In genomic region chr4:133609719-133610118, GRCm38 (mm10) we compare ENCODE assay signal across 8 mouse cellular contexts. TPM values are rescaled to one million over a fixed set of nuclear protein-coding genes. Genes with fewer than 3 reads are reported as not detected.
DNase-seq lines count a peak whose midpoint lies in the region; ATAC-seq and TF ChIP-seq lines count a peak whose summit lies in the region.

No protein-coding gene starts in this region.

- no peaks in the 10 kb centered on the region for H3K27me3 ChIP-seq in C2C12 (ENCODE audit: control insufficient read depth, insufficient read depth, insufficient read length)
- H3K27me3 ChIP-seq in heart, embryonic 14.5 days (ENCODE audit: control insufficient read depth, insufficient read depth, low read length), result no peaks in the 10 kb centered on the region
- H3K27me3 ChIP-seq in kidney, postnatal 0 days (ENCODE audit: insufficient read depth, low read length), result no peaks in the 10 kb centered on the region
- H3K27me3 ChIP-seq in liver, embryonic 14.5 days (ENCODE audit: control insufficient read depth, insufficient read depth, low read length), result no peaks in the 10 kb centered on the region

- peak; percentile 68 for DNase-seq in adrenal gland, adult 8-10 months
- peak; percentile 79 for DNase-seq in embryo, embryonic 9.5 days (ENCODE audit: extremely low spot score)
- peak; percentile 79 for DNase-seq in kidney, postnatal 0 days (ENCODE audit: low spot score)
- DNase-seq in liver, embryonic 14.5 days (ENCODE audit: low read depth in 3 of 3, low spot score in 3 of 3), result peak; percentile 33 to 61 (median 34)
- peak; percentile 59 for DNase-seq in ovary, postnatal 10 days (ENCODE audit: low spot score)
- DNase-seq in thymus, adult 18-20 months, result peak; percentile 55 to 57

- TF ChIP-seq EP300 in liver, embryonic 14.5 days (IDR thresholded peaks at IDR 0.05; ENCODE audit: low read depth), result no peak

- no peaks in the 10 kb centered on the region for H3K4me1 ChIP-seq in heart, embryonic 14.5 days (ENCODE audit: control insufficient read depth in 2 of 2, insufficient read depth in 2 of 2, low read length in 2 of 2)
- no peaks in the 10 kb centered on the region for H3K4me1 ChIP-seq in kidney, postnatal 0 days (replicated peaks; ENCODE audit: insufficient read depth, low read length)
- peaks cover 3 to 4% of the 10 kb centered on the region in 2 experiments; a peak in 2 of 4 replicates for H3K4me1 ChIP-seq in liver, embryonic 14.5 days (replicated peaks; ENCODE audit: control insufficient read depth in 2 of 2, insufficient read depth in 2 of 2, low read length in 1 of 2)

- H3K4me2 ChIP-seq in heart, embryonic 14.5 days (ENCODE audit: low read length), result no peak overlapping the region
- no peak overlapping the region for H3K4me2 ChIP-seq in kidney, postnatal 0 days (ENCODE audit: low read length)
- H3K4me2 ChIP-seq in liver, embryonic 14.5 days (ENCODE audit: low read depth), result no peak overlapping the region

- no peak overlapping the region for H3K9ac ChIP-seq in heart, embryonic 14.5 days (ENCODE audit: low read length)
- H3K9ac ChIP-seq in kidney, postnatal 0 days (ENCODE audit: low read depth, low read length), result no peak overlapping the region
- no peak overlapping the region for H3K9ac ChIP-seq in liver, embryonic 14.5 days (replicated peaks)

- TF ChIP-seq CTCF in C2C12 (IDR thresholded peaks at IDR 0.05; ENCODE audit: control insufficient read depth, insufficient read depth, insufficient read length), result peak; percentile 91
- peak; percentile 91 for TF ChIP-seq CTCF in kidney, postnatal 0 days (IDR thresholded peaks at IDR 0.05; ENCODE audit: low read depth)
- TF ChIP-seq CTCF in liver, embryonic 14.5 days (IDR thresholded peaks at IDR 0.05; ENCODE audit: low read depth), result peak; percentile 98

- H3K27ac ChIP-seq in heart, embryonic 14.5 days (replicated peaks in 1 of 2; ENCODE audit: control insufficient read depth in 1 of 2, insufficient read depth in 1 of 2, low read depth in 2 of 2, low read length in 2 of 2), result no peak overlapping the region
- H3K27ac ChIP-seq in kidney, postnatal 0 days, result no peak overlapping the region
- H3K27ac ChIP-seq in liver, embryonic 14.5 days, result no peak overlapping the region

- H3K4me3 ChIP-seq in C2C12 (ENCODE audit: insufficient read depth, poor library complexity, severe bottlenecking), result no peak overlapping the region
- H3K4me3 ChIP-seq in heart, embryonic 14.5 days (ENCODE audit: control insufficient read depth in 1 of 2, insufficient read depth in 1 of 2, low read depth in 1 of 2, low read length in 2 of 2), result no peak overlapping the region
- H3K4me3 ChIP-seq in kidney, postnatal 0 days (replicated peaks; ENCODE audit: low read depth, low read length), result no peak overlapping the region
- no peak overlapping the region for H3K4me3 ChIP-seq in liver, embryonic 14.5 days (ENCODE audit: insufficient read depth in 1 of 2, low read depth in 2 of 2, low read length in 2 of 2)

- H3K36me3 ChIP-seq in C2C12 (ENCODE audit: control insufficient read depth, insufficient read depth), result peaks cover 9% of the 10 kb centered on the region
- H3K36me3 ChIP-seq in heart, embryonic 14.5 days (ENCODE audit: control insufficient read depth, insufficient read depth, low read length), result peaks cover 55% of the 10 kb centered on the region
- peaks cover 35% of the 10 kb centered on the region for H3K36me3 ChIP-seq in kidney, postnatal 0 days (ENCODE audit: insufficient read depth, low read length)
- H3K36me3 ChIP-seq in liver, embryonic 14.5 days (replicated peaks; ENCODE audit: control insufficient read depth, insufficient read depth, low read depth), result peaks cover 3% of the 10 kb centered on the region

- H3K79me3 ChIP-seq in C2C12 (ENCODE audit: low read depth), result no peaks in the 10 kb centered on the region

- WGBS in heart, embryonic 14.5 days, result 17% methylated on average over 6 of the region's 6 CpGs
- 16% methylated on average over 6 of the region's 6 CpGs for WGBS in kidney, postnatal 0 days
- 12% methylated on average over 6 of the region's 6 CpGs for WGBS in liver, embryonic 14.5 days (ENCODE audit: insufficient replicate concordance)

- H3K9me3 ChIP-seq in heart, embryonic 14.5 days (ENCODE audit: control insufficient read depth, low read length), result peaks cover 8% of the 10 kb centered on the region; the same call in 1 of the 2 replicates
- no peaks in the 10 kb centered on the region for H3K9me3 ChIP-seq in kidney, postnatal 0 days (replicated peaks; ENCODE audit: low read length)
- no peaks in the 10 kb centered on the region for H3K9me3 ChIP-seq in liver, embryonic 14.5 days (ENCODE audit: control insufficient read depth, low read length)

- no peak overlapping the region for H3ac ChIP-seq in C2C12 (ENCODE audit: control insufficient read depth, insufficient read length, low read depth)

- ATAC-seq in heart, embryonic 14.5 days (ENCODE audit: insufficient number of reproducible peaks, insufficient read depth, low FRiP score, low read depth), result 0 out of 2 replicates have a peak, but pooled peaks have one; percentile 32
- ATAC-seq in kidney, postnatal 0 days (replicated peaks; ENCODE audit: low FRiP score, low read depth), result peak; percentile 57
- ATAC-seq in liver, embryonic 14.5 days (ENCODE audit: insufficient read depth), result peak; percentile 68; the same call in 1 of the 2 replicates

- H3K79me2 ChIP-seq in C2C12 (ENCODE audit: control insufficient read depth, insufficient read depth), result no peaks in the 10 kb centered on the region

TF ChIP-seq in C2C12, 6 proteins besides CTCF, POLR2A, EP300 and RAD21:
- TF ChIP-seq MYOG (IDR thresholded peaks at IDR 0.05; ENCODE audit: control insufficient read depth, extremely low read depth, insufficient read length), result no peak
- no peak for TF ChIP-seq CEBPB (IDR thresholded peaks at IDR 0.05; ENCODE audit: low read depth)
- TF ChIP-seq MYOD1 (IDR thresholded peaks at IDR 0.05; ENCODE audit: control insufficient read depth, insufficient read length, low read depth), result no peak
- TF ChIP-seq MAX (IDR thresholded peaks at IDR 0.05), result no peak
- no peak for TF ChIP-seq FOSL1 (IDR thresholded peaks at IDR 0.05; ENCODE audit: insufficient read depth, low read length, poor library complexity, severe bottlenecking)
- TF ChIP-seq USF1 (IDR thresholded peaks at IDR 0.05; ENCODE audit: low read depth), result no peak

RNA-seq across cellular contexts. Expression of gene Sfn, which starts 7.8 kb away (rescaled TPM):
- 0.54 TPM for polyA plus RNA-seq in C2C12 (2012; fragmentation: generic; extraction: Trizol)
- 1 to 10 TPM; 2.0 to 3.0 (median 2.3) TPM for total RNA-seq in adrenal gland, adult 8-10 months (2022)
- 0.40 and 1.4 TPM in 2 replicates for polyA plus RNA-seq in heart, embryonic 14.5 days (2014; fragmentation: Nextera tagmentation; extraction: Ambion mirVana)
- 20.5 and 21.3 TPM in 2 replicates for polyA plus RNA-seq in kidney, postnatal 0 days (2015; fragmentation: Nextera tagmentation; extraction: Ambion mirVana)
- 0.45 and 0.52 TPM in 2 replicates for polyA plus RNA-seq in liver, embryonic 14.5 days (2012; rRNA removed)
- 0.10 and 0.35 TPM in 2 replicates for polyA plus RNA-seq in liver, embryonic 14.5 days (2014; fragmentation: Nextera tagmentation; extraction: Ambion mirVana)

RNA-seq across cellular contexts. Expression of gene Gpn2, which starts 25.6 kb away (rescaled TPM):
- polyA plus RNA-seq in C2C12 (2012; fragmentation: generic; extraction: Trizol), result 44.1 TPM
- total RNA-seq in adrenal gland, adult 8-10 months (2022), result 10 to 100 TPM; 17.0 to 19.4 (median 18.5) TPM
- 11.2 and 12.5 TPM in 2 replicates for polyA plus RNA-seq in heart, embryonic 14.5 days (2014; fragmentation: Nextera tagmentation; extraction: Ambion mirVana)
- polyA plus RNA-seq in kidney, postnatal 0 days (2015; fragmentation: Nextera tagmentation; extraction: Ambion mirVana), result 17.5 and 19.5 TPM in 2 replicates
- polyA plus RNA-seq in liver, embryonic 14.5 days (2012; rRNA removed), result 15.2 and 17.6 TPM in 2 replicates
- polyA plus RNA-seq in liver, embryonic 14.5 days (2014; fragmentation: Nextera tagmentation; extraction: Ambion mirVana), result 10.0 and 10.3 TPM in 2 replicates

RNA-seq across cellular contexts. Expression of gene Gpatch3, which starts 35.2 kb away (rescaled TPM):
- 6.9 TPM for polyA plus RNA-seq in C2C12 (2012; fragmentation: generic; extraction: Trizol)
- 10 to 100 TPM in 2 of 4 experiments, 1 to 10 TPM in 2; 6.1 to 15.6 (median 9.6) TPM for total RNA-seq in adrenal gland, adult 8-10 months (2022)
- polyA plus RNA-seq in heart, embryonic 14.5 days (2014; fragmentation: Nextera tagmentation; extraction: Ambion mirVana), result 5.4 and 6.1 TPM in 2 replicates
- polyA plus RNA-seq in kidney, postnatal 0 days (2015; fragmentation: Nextera tagmentation; extraction: Ambion mirVana), result 7.4 and 8.2 TPM in 2 replicates
- 1.9 and 3.1 TPM in 2 replicates for polyA plus RNA-seq in liver, embryonic 14.5 days (2012; rRNA removed)
- 3.1 and 4.6 TPM in 2 replicates for polyA plus RNA-seq in liver, embryonic 14.5 days (2014; fragmentation: Nextera tagmentation; extraction: Ambion mirVana)

RNA-seq across cellular contexts. Expression of gene Zdhhc18, which starts 40.2 kb away (rescaled TPM):
- 14.3 TPM for polyA plus RNA-seq in C2C12 (2012; fragmentation: generic; extraction: Trizol)
- 10 to 100 TPM; 17.9 to 39.5 (median 29.0) TPM for total RNA-seq in adrenal gland, adult 8-10 months (2022)
- polyA plus RNA-seq in heart, embryonic 14.5 days (2014; fragmentation: Nextera tagmentation; extraction: Ambion mirVana), result 3.4 and 4.7 TPM in 2 replicates
- 3.7 and 7.1 TPM in 2 replicates for polyA plus RNA-seq in kidney, postnatal 0 days (2015; fragmentation: Nextera tagmentation; extraction: Ambion mirVana)
- 3.8 and 3.9 TPM in 2 replicates for polyA plus RNA-seq in liver, embryonic 14.5 days (2012; rRNA removed)
- 0.58 and 0.90 TPM in 2 replicates for polyA plus RNA-seq in liver, embryonic 14.5 days (2014; fragmentation: Nextera tagmentation; extraction: Ambion mirVana)

RNA-seq across cellular contexts. Expression of gene Nr0b2, which starts 56.5 kb away (rescaled TPM):
- not detected for polyA plus RNA-seq in C2C12 (2012; fragmentation: generic; extraction: Trizol)
- 10 to 100 TPM; 39.6 to 62.0 (median 48.8) TPM for total RNA-seq in adrenal gland, adult 8-10 months (2022)
- polyA plus RNA-seq in heart, embryonic 14.5 days (2014; fragmentation: Nextera tagmentation; extraction: Ambion mirVana), result 15.8 and 18.7 TPM in 2 replicates
- polyA plus RNA-seq in kidney, postnatal 0 days (2015; fragmentation: Nextera tagmentation; extraction: Ambion mirVana), result 0.75 and 0.83 TPM in 2 replicates
- 0.38 and 0.48 TPM in 2 replicates for polyA plus RNA-seq in liver, embryonic 14.5 days (2012; rRNA removed)
- 0.77 and 0.85 TPM in 2 replicates for polyA plus RNA-seq in liver, embryonic 14.5 days (2014; fragmentation: Nextera tagmentation; extraction: Ambion mirVana)
